Mouse (Mus musculus) Patski (cell line): Measurements from ENCODE around the gene Gm7534. TPM values are rescaled to one million over a fixed set of nuclear protein-coding genes. Genes with fewer than 3 reads are reported as not detected.

ENCODE experiments used
- ATAC-seq: fragments of 100-300 bp; one replicate; pipeline ENCODE4 v1.8.0; 2021
- CTCF ChIA-PET: fragments of 350-600 bp; sonication (Branson Sonifier 250); formaldehyde crosslinking; loops from one replicate; lab custom pipeline; 2022; ENCODE audit warnings: inconsistent platforms; lab: Charles Lee
- POLR2A ChIA-PET: fragments of 350-600 bp; sonication (Branson Sonifier 250); formaldehyde crosslinking; loops from one replicate; lab custom pipeline; 2022; ENCODE audit warnings: antibody characterized with exemption, inconsistent platforms; lab: Charles Lee
- DNase-seq: peaks from one replicate; pipeline ENCODE4 v3.0.0-alpha.2; 2011; ENCODE audit warnings: low read depth, low spot score
- H3K27me3 ChIP-seq: fragments of 371-371 bp; one replicate; pipeline ENCODE4 v1.5.1; 2021
- CTCF ChIP-seq: fragments of 100-300 bp; IDR thresholded peaks from one replicate; pipeline ENCODE4 v1.5.1; 2021
- in situ Hi-C: fragments of 300-500 bp; cut with MboI; formaldehyde crosslinking; loops from 3 replicates; pipeline ENCODE4 v1.11.1; 2018; ENCODE audit warnings: low pct_unique_long_range_greater_than_20kb, mixed read lengths
- polyA plus RNA-seq: library from polyadenylated mRNA; unstranded; gene quantifications from one replicate; pipeline ENCODE4 v1.2.3, GENCODE M21; 2021

The Gm7534 gene
- not detected for polyA plus RNA-seq

GRCm38 (mm10) chr4:134202904-134203303 lies at the start of gene Gm7534:
Gene Gm7534 (minus strand): TSS chr4:134203004.
- ATAC-seq (no peak), DNase-seq (no peak)
- ChIA-PET POLR2A (no interaction called here), CTCF (no interaction called here)
- no peaks in the 10 kb centered on the region for H3K27me3 ChIP-seq
- no peak for TF ChIP-seq CTCF
- in situ Hi-C loops: no loop called here

DNA sequence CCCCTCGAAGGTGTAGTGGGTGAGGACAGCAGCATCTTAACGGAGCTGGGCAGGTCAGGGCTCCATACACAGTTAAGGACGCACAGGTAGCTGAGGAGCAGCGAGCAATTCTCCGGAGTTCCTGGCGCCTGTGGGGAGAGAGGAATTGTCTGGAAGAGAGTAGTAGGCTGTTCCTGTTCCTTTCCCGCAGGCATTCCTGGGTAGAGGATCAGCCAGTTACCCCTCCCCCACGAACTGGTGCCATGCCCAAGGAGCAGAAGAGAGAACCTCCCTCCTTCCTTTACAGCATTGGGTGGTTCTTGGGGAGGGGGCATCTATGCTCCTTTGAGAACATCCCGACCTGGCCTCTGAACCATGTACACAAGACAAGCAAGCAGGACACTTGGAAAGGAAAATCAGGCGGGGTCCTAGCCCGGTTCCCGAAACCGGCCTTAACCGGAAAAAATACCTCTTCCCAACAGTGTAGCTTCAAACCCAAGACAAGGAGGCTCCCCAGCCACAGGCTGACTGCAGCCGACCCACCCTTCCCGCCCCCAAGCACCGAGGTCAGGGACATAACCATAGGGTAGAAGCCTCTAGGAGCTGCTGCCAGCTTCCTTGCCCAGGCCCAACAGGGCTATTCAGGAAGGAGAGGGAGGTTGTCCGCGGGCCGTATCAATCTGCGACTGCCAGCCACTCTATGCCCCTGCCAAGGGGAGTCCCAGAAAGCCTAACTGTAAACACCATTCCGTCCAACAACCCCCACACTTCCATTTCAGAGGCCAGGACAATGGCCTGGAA lies 49.5 kb upstream of the Gm7534 start:
- CTCF ChIA-PET: no interaction called here
- DNase-seq: no peak
- in situ Hi-C loops: no loop called here
- H3K27me3 ChIP-seq: peaks cover 21% of the 10 kb centered on the region
- POLR2A ChIA-PET: no interaction called here
- no peak for ATAC-seq
- TF ChIP-seq CTCF: no peak

- ATAC-seq (no peak), DNase-seq (no peak)
- no peak for TF ChIP-seq CTCF
- ChIA-PET POLR2A (no interaction called here), CTCF (interaction anchor here (1.5 kb wide), 1 partner anchor 41 kb away, joined by 6 read pairs; no protein-coding TSS in a partner anchor)
- in situ Hi-C loops: no loop called here
- H3K27me3 ChIP-seq: peaks cover 21% of the 10 kb centered on the region
Observed at GRCm38 (mm10) chr4:134251241-134252130, 48.7 kb upstream of the Gm7534 start.

DNA sequence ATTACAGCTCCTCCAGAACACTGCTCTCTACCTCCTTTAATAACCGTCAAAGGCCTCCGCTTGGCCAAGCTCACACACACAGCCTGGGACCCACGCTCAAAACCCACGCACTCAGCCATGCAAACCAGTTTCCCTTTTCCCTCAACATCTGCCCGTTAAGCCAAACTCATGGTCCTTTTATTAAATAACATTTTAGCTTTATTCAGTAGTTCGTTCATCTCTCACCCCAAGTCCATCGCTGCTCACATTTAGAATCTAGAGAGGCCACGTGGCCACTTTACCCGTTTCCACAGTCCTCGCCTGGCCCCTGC lies 48.1 kb upstream of the Gm7534 start:
- no peak for ATAC-seq
- peaks cover 21% of the 10 kb centered on the region for H3K27me3 ChIP-seq
- no peak for DNase-seq
- in situ Hi-C loops: no loop called here
- CTCF ChIA-PET: interaction anchor here (1.2 to 1.5 kb wide), 2 partner anchors 42 to 83 kb away, joined by 3 to 6 read pairs; no protein-coding TSS in a partner anchor
- POLR2A ChIA-PET: no interaction called here
- no peak for TF ChIP-seq CTCF

DNA sequence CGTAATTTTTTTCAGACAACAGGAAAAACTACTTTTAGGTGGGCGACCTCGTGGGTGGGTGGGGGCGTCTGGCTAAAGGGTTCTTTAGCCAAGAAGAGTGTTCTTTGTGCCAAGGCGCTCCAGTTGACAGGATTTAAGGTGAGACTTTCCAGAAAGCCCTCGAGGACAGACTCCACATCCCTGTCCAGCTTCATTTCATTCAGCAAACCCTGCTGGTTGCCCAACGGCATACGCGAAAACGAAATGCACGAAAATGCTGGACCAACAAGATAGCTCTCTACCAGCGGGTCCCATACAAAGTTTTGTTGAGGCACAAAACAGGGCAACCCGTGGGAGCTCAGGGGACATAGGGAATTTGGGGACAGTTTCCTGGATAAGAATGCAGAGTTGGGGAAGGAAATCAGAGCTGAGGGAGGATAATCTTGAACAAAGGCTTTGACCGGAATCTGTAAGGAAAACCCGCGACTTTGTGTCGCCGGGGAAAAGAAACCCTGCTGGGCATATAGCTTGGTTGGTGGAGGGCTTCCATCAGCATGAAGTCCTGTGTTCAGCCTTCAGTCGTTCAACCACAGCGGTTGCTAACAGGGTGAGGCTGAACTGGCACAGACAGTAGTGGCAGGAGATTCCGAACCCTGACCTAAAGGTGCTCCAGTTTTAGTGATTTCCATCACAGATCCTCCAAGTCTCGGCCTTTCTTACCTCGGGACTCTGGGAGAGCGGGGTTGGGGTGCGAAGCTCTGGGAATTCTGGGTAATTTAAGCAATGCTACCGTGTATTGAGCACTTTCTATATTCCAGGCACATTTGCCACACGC lies 47.5 kb upstream of the Gm7534 start:
- ATAC-seq: no peak
- no peak for TF ChIP-seq CTCF
- CTCF ChIA-PET: interaction anchor here (0.9 to 1.5 kb wide), 4 partner anchors 14 to 82 kb away, joined by 3 to 6 read pairs (median 4); no protein-coding TSS in a partner anchor
- DNase-seq: no peak
- in situ Hi-C loops: no loop called here
- H3K27me3 ChIP-seq: peaks cover 21% of the 10 kb centered on the region
- POLR2A ChIA-PET: no interaction called here

GRCm38 (mm10) chr4:134249651-134250050 lies 46.8 kb upstream of the Gm7534 start:
- H3K27me3 ChIP-seq: peaks cover 21% of the 10 kb centered on the region
- no peak for TF ChIP-seq CTCF
- ChIA-PET POLR2A (no interaction called here), CTCF (interaction anchor here (0.9 to 1.4 kb wide), 3 partner anchors 14 to 81 kb away, joined by 3 to 4 read pairs (median 4); no protein-coding TSS in a partner anchor)
- in situ Hi-C loops: loop anchor here (10.0 kb wide), 1 partner anchor 155 kb away; the partner anchor contains the start of gene Cd52
- ATAC-seq (no peak), DNase-seq (no peak)

DNA sequence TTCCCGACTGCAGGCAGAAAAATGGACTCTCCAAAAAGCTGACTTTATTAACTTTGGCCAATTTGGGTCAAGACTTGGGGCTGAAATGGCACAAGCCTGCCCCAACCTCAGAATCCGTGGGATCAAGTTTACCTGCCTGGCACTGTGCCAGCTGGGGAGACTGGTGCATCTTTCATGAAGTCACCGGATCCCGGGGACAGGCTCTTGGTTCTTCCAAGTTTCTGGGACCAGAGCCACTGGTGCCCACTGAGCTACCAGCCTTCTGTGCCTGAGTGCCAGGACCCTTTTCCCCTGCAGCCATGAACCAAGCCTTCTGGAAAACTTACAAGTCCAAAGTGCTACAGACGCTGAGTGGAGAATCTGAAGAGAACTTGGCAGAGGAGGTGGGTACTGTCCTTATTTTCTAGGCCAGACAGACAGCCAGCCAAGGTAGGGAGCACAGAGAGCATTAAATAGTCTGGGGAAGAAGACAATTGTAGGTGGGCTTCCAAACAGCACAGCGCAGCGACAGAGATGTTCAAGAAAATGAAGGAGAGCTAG lies 44.0 kb upstream of the Gm7534 start, which contains the start of gene Gm30191:
Gm30191 (plus strand) TSS at position 217 of the 540 bp plus-strand sequence.
- ChIA-PET CTCF (interaction anchor here (1.1 to 2.4 kb wide), 4 partner anchors 17 to 63 kb away, joined by 3 to 6 read pairs (median 4); partner anchors contain the start of gene Cep85), POLR2A (interaction anchor here (1.0 kb wide), 1 partner anchor 65 kb away, joined by 3 read pairs; no protein-coding TSS in a partner anchor)
- no peak for DNase-seq
- no peak for ATAC-seq
- H3K27me3 ChIP-seq: peaks cover 16% of the 10 kb centered on the region
- no peak for TF ChIP-seq CTCF
- in situ Hi-C loops: loop anchor here (10.0 kb wide), 1 partner anchor 152 kb away; the partner anchor contains the start of gene Cd52

GRCm38 (mm10) chr4:134246256-134246655 lies 43.5 kb upstream of the Gm7534 start:
- ChIA-PET CTCF (interaction anchor here (1.1 to 2.4 kb wide), 4 partner anchors 17 to 62 kb away, joined by 3 to 6 read pairs (median 4); partner anchors contain the start of gene Cep85), POLR2A (interaction anchor here (1.0 kb wide), 1 partner anchor 64 kb away, joined by 3 read pairs; no protein-coding TSS in a partner anchor)
- in situ Hi-C loops: loop anchor here (10.0 kb wide), 1 partner anchor 151 kb away; the partner anchor contains the start of gene Cd52
- no peak for TF ChIP-seq CTCF
- DNase-seq: no peak
- ATAC-seq: no peak
- peaks cover 11% of the 10 kb centered on the region for H3K27me3 ChIP-seq

GRCm38 (mm10) chr4:134245148-134245843 lies 42.5 kb upstream of the Gm7534 start, which contains the start of gene Zfp593:
Gene Zfp593 (minus strand): TSS chr4:134245592.
- CTCF ChIA-PET: interaction anchor here (1.1 to 2.4 kb wide), 2 partner anchors 18 to 61 kb away, joined by 4 to 6 read pairs; no protein-coding TSS in a partner anchor
- DNase-seq: peak; percentile 49
- no peak for ATAC-seq
- POLR2A ChIA-PET: no interaction called here
- TF ChIP-seq CTCF: no peak
- H3K27me3 ChIP-seq: peaks cover 5% of the 10 kb centered on the region
- in situ Hi-C loops: loop anchor here (10.0 kb wide), 1 partner anchor 150 kb away; the partner anchor contains the start of gene Cd52
